ENCODE assay signal across 12 mouse cellular contexts in genomic region chr8:125428979-125429690, GRCm38 (mm10).
DNase-seq lines count a peak whose midpoint lies in the region; ATAC-seq and TF ChIP-seq lines count a peak whose summit lies in the region.
"Had no signal": no experiment of that assay in that cellular context is flagged by ENCODE, and none has a peak within 500 bp of the region (broad histone marks: within the 10 kb centered on the region; RNA-seq: fewer than 3 reads in every experiment).

No protein-coding gene starts in this region.

- peak overlapping the region; percentile 56 for H3K27ac ChIP-seq in left cerebral cortex, adult 2 months
- peak overlapping the region; percentile 51 for H3K27ac ChIP-seq in forebrain, embryonic 12.5 days
- no peak overlapping the region for H3K27ac ChIP-seq in stomach, postnatal 0 days (replicated peaks)

- H3K4me3 ChIP-seq in left cerebral cortex, adult 2 months = no peak overlapping the region
- no peak overlapping the region for H3K4me3 ChIP-seq in forebrain, embryonic 12.5 days (replicated peaks)
- H3K4me3 ChIP-seq in stomach, postnatal 0 days (ENCODE audit: low read depth, low read length) = no peak overlapping the region
- H3K4me3 ChIP-seq: erythroblast, embryonic 14.5 days had no signal

- ATAC-seq in forebrain, embryonic 12.5 days (ENCODE audit: low FRiP score) = peak; percentile 33; the same call in 1 of the 2 replicates
- ATAC-seq in stomach, postnatal 0 days (ENCODE audit: low FRiP score, low TSS enrichment) = no peak
- ATAC-seq in granulocyte monocyte progenitor cell, adult 5-6 weeks (replicated peaks; ENCODE audit: poor library complexity, severe bottlenecking) = no peak

- intact Hi-C loops in left cerebral cortex, adult 2 months (cut with DNase I) = no loop called here
- intact Hi-C loops in left cerebral cortex, postnatal 4 days (cut with DNase I) = no loop called here

- H3K9me3 ChIP-seq in forebrain, embryonic 12.5 days = no peaks in the 10 kb centered on the region
- H3K9me3 ChIP-seq in stomach, postnatal 0 days (ENCODE audit: control insufficient read depth, low read length) = no peaks in the 10 kb centered on the region

- TF ChIP-seq EP300 in stomach, postnatal 0 days (optimal IDR thresholded peaks at IDR 0.05) = no peak

- no peak for DNase-seq in left cerebral cortex, adult 2 months (ENCODE audit: extremely low spot score in 1 of 2, low spot score in 2 of 2)
- DNase-seq in left cerebral cortex, postnatal 4 days = no peak
- DNase-seq in brain, adult 2 months (ENCODE audit: low read depth, low spot score) = peak; percentile 53
- DNase-seq in mesoderm, embryonic 11.5 days (ENCODE audit: low read depth, low spot score) = peak; percentile 55
- DNase-seq in stomach, postnatal 0 days (ENCODE audit: low spot score) = no peak
- no peak for DNase-seq in ovary, postnatal 14 days (ENCODE audit: low spot score)
- DNase-seq: cerebellum, postnatal 14 days; heart, adult 11 months; kidney, postnatal 36 days had no signal

- no peak overlapping the region for H3K4me2 ChIP-seq in forebrain, embryonic 12.5 days
- no peak overlapping the region for H3K4me2 ChIP-seq in stomach, postnatal 0 days (replicated peaks; ENCODE audit: low read depth)

- H3K4me1 ChIP-seq in forebrain, embryonic 12.5 days = peaks cover 38% of the 10 kb centered on the region
- no peaks in the 10 kb centered on the region for H3K4me1 ChIP-seq in stomach, postnatal 0 days (replicated peaks; ENCODE audit: control insufficient read depth, insufficient read depth)

- peaks cover 43% of the 10 kb centered on the region for H3K36me3 ChIP-seq in forebrain, embryonic 12.5 days (replicated peaks)
- H3K36me3 ChIP-seq in stomach, postnatal 0 days (ENCODE audit: control insufficient read depth, insufficient read depth, low read length) = peaks cover 3% of the 10 kb centered on the region; the same call in 1 of the 2 replicates

- H3K9ac ChIP-seq in forebrain, embryonic 12.5 days = no peak overlapping the region
- no peak overlapping the region for H3K9ac ChIP-seq in stomach, postnatal 0 days (ENCODE audit: low read length)

- H3K27me3 ChIP-seq in forebrain, embryonic 12.5 days = peaks cover 3% of the 10 kb centered on the region; the same call in 1 of the 2 replicates
- H3K27me3 ChIP-seq in stomach, postnatal 0 days (ENCODE audit: control insufficient read depth, insufficient read depth, low read length) = no peaks in the 10 kb centered on the region

- WGBS in forebrain, embryonic 12.5 days = 21% methylated on average over 8 of the region's 8 CpGs
- WGBS in stomach, postnatal 0 days = 68% methylated on average over 8 of the region's 8 CpGs

- TF ChIP-seq CTCF in left cerebral cortex, adult 2 months (IDR thresholded peaks at IDR 0.05) = no peak
- TF ChIP-seq CTCF in stomach, postnatal 0 days (IDR thresholded peaks at IDR 0.05; ENCODE audit: low read depth) = no peak

Comparison
In these comparisons a context has a peak if more than half of its experiments do, and no peak if none do; other contexts are left out.
1. DNase-seq: peak in brain, adult 2 months (single experiment) and mesoderm, embryonic 11.5 days (single experiment); none in left cerebral cortex, adult 2 months (0 of 2), left cerebral cortex, postnatal 4 days (single experiment), stomach, postnatal 0 days (single experiment) and ovary, postnatal 14 days (single experiment).